9 mouse cellular contexts compared by ENCODE assay signal in the genomic region with DNA sequence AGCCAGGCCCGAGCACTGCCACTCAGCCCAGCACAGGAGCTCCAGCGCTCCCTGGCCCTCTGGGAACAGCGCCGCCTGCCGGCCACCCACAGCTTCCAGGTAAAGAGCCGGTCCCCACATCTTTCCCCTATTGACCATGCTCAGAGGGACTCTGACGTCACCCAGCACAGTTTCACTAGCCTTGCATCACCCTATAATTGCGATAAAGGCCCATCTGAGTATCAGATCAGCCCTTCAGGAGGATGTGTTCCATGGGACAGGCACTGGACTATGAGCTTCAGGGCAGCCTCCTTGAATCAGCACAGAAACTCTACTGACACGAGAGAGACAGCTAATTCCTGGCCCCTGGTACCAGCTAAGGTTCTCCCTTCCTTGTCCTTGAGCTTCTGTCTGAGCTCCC. TPM values are rescaled to one million over a fixed set of nuclear protein-coding genes. Genes with fewer than 3 reads are reported as not detected.
DNase-seq lines count a peak whose midpoint lies in the region; ATAC-seq and TF ChIP-seq lines count a peak whose summit lies in the region.
"Had no signal": no experiment of that assay in that cellular context is flagged by ENCODE, and none has a peak within 500 bp of the region (broad histone marks: within the 10 kb centered on the region; RNA-seq: fewer than 3 reads in every experiment).

No protein-coding gene starts in this region.

- no peak overlapping the region for H3K4me3 ChIP-seq in ES-Bruce4 (ENCODE audit: low read depth, low read length)
- 0 out of 2 replicates have a peak overlapping the region, but pooled peaks have one; percentile 1 for H3K4me3 ChIP-seq in embryonic facial prominence, embryonic 12.5 days
- no peak overlapping the region for H3K4me3 ChIP-seq in lung, adult 2 months (replicated peaks; ENCODE audit: extremely low read depth, low read depth, low read length)
- H3K4me3 ChIP-seq: heart, embryonic 15.5 days; neural tube, embryonic 13.5 days had no signal

- H3K4me2 ChIP-seq in embryonic facial prominence, embryonic 12.5 days (replicated peaks) = no peak overlapping the region
- H3K4me2 ChIP-seq: heart, embryonic 15.5 days; neural tube, embryonic 13.5 days had no signal

- H3K9ac ChIP-seq in ES-Bruce4 (ENCODE audit: low read depth, poor library complexity, severe bottlenecking) = no peak overlapping the region
- H3K9ac ChIP-seq in embryonic facial prominence, embryonic 12.5 days = no peak overlapping the region
- H3K9ac ChIP-seq: heart, embryonic 15.5 days; neural tube, embryonic 13.5 days had no signal

- peak; percentile 89 for TF ChIP-seq CTCF in ES-Bruce4 (IDR thresholded peaks at IDR 0.05; ENCODE audit: low read depth, low read length)
- peak; percentile 54 for TF ChIP-seq CTCF in lung, adult 2 months (IDR thresholded peaks at IDR 0.05; ENCODE audit: insufficient read depth, low read length)

- H3K4me1 ChIP-seq in ES-Bruce4 (ENCODE audit: control insufficient read depth, insufficient read depth, low read length) = peaks cover 11% of the 10 kb centered on the region
- H3K4me1 ChIP-seq in embryonic facial prominence, embryonic 12.5 days = peaks cover 49% of the 10 kb centered on the region
- H3K4me1 ChIP-seq in lung, adult 2 months (ENCODE audit: control insufficient read depth, insufficient read depth, low read length) = peaks cover 10% of the 10 kb centered on the region

- H3K9me3 ChIP-seq in ES-Bruce4 (replicated peaks; ENCODE audit: control insufficient read depth, insufficient read depth, low read length, poor library complexity, severe bottlenecking) = no peaks in the 10 kb centered on the region
- H3K9me3 ChIP-seq in embryonic facial prominence, embryonic 12.5 days = no peaks in the 10 kb centered on the region
- H3K9me3 ChIP-seq: heart, embryonic 15.5 days; neural tube, embryonic 13.5 days had no signal

- no peak overlapping the region for H3K27ac ChIP-seq in ES-Bruce4 (ENCODE audit: insufficient read depth, low read length)
- no peak overlapping the region for H3K27ac ChIP-seq in embryonic facial prominence, embryonic 12.5 days
- H3K27ac ChIP-seq: heart, embryonic 15.5 days; neural tube, embryonic 13.5 days had no signal

- H3K36me3 ChIP-seq in ES-Bruce4 (ENCODE audit: control insufficient read depth, insufficient read depth, low read length, poor library complexity, severe bottlenecking) = no peaks in the 10 kb centered on the region
- peaks cover 8% of the 10 kb centered on the region; the same call in 1 of the 2 replicates for H3K36me3 ChIP-seq in embryonic facial prominence, embryonic 12.5 days

- ATAC-seq in embryonic facial prominence, embryonic 12.5 days (ENCODE audit: insufficient number of reproducible peaks, insufficient read depth, low FRiP score, low TSS enrichment) = no peak

- 14% methylated on average over 9 of the region's 9 CpGs for WGBS in embryonic facial prominence, embryonic 12.5 days
- 47% methylated on average over 9 of the region's 9 CpGs for WGBS in lung, adult 2 months

- no peaks in the 10 kb centered on the region for H3K27me3 ChIP-seq in ES-Bruce4 (ENCODE audit: control insufficient read depth, insufficient read depth, low read length, poor library complexity, severe bottlenecking)
- H3K27me3 ChIP-seq in embryonic facial prominence, embryonic 12.5 days = peaks cover 47% of the 10 kb centered on the region

- DNase-seq in layer of hippocampus, postnatal 25 days (ENCODE audit: extremely low spot score in 1 of 2, low spot score in 1 of 2) = peak; percentile 41 to 70
- no peak for DNase-seq in layer of hippocampus, postnatal 14 days (ENCODE audit: low spot score in 2 of 2)
- DNase-seq in adrenal gland, adult 2 months = peak; percentile 55
- DNase-seq in lung, adult 2 months = peak; percentile 57
- peak; percentile 82 for DNase-seq in thymus, postnatal 4 days

- no peak for TF ChIP-seq EP300 in ES-Bruce4 (IDR thresholded peaks at IDR 0.05; ENCODE audit: insufficient read depth, low read depth, low read length)

- no peak for TF ChIP-seq POLR2A in ES-Bruce4 (IDR thresholded peaks at IDR 0.05; ENCODE audit: insufficient read depth, low read length)
- TF ChIP-seq POLR2A in lung, adult 2 months (IDR thresholded peaks at IDR 0.05; ENCODE audit: borderline replicate concordance, extremely low read depth, low read depth, low read length) = no peak

RNA-seq across cellular contexts. Expression of gene Rin1, which starts 3.6 kb away (rescaled TPM):
- 100 to 1,000 TPM; 109 to 114 TPM for total RNA-seq in layer of hippocampus, postnatal 25 days (2021)
- 10 to 100 TPM; 68.7 to 72.6 TPM for total RNA-seq in layer of hippocampus, postnatal 14 days (2021)
- polyA plus RNA-seq in ES-Bruce4 (2011; ENCODE audit: insufficient read depth, insufficient read length, low read depth, missing spikeins) = 19.2 and 22.7 TPM in 2 replicates
- 1 to 10 TPM; 3.1 to 9.6 TPM for total RNA-seq in adrenal gland, adult 2 months (2021)
- 8.8 and 11.6 TPM in 2 replicates for polyA plus RNA-seq in adrenal gland, adult 2 months (2012; rRNA removed)
- polyA plus RNA-seq in embryonic facial prominence, embryonic 12.5 days (2016; fragmentation: Nextera tagmentation; extraction: Ambion mirVana) = 1.8 and 2.4 TPM in 2 replicates
- 10.2 and 10.4 TPM in 2 replicates for polyA plus RNA-seq in lung, adult 2 months (2012; rRNA removed)

RNA-seq across cellular contexts. Expression of gene Brms1, which starts 12.8 kb away (rescaled TPM):
- 10 to 100 TPM; 19.2 to 21.4 TPM for total RNA-seq in layer of hippocampus, postnatal 25 days (2021)
- total RNA-seq in layer of hippocampus, postnatal 14 days (2021) = 10 to 100 TPM; 10.8 to 12.9 TPM
- 22.3 and 24.0 TPM in 2 replicates for polyA plus RNA-seq in ES-Bruce4 (2011; ENCODE audit: insufficient read depth, insufficient read length, low read depth, missing spikeins)
- 10 to 100 TPM; 28.5 to 28.8 TPM for total RNA-seq in adrenal gland, adult 2 months (2021)
- polyA plus RNA-seq in adrenal gland, adult 2 months (2012; rRNA removed) = 30.3 and 36.2 TPM in 2 replicates
- 38.4 and 45.4 TPM in 2 replicates for polyA plus RNA-seq in embryonic facial prominence, embryonic 12.5 days (2016; fragmentation: Nextera tagmentation; extraction: Ambion mirVana)
- 36.3 and 40.4 TPM in 2 replicates for polyA plus RNA-seq in lung, adult 2 months (2012; rRNA removed)

RNA-seq across cellular contexts. Expression of gene Cd248, which starts 14.0 kb away (rescaled TPM):
- total RNA-seq in layer of hippocampus, postnatal 25 days (2021) = 1 to 10 TPM; 4.3 to 5.1 TPM
- total RNA-seq in layer of hippocampus, postnatal 14 days (2021) = 1 to 10 TPM; 6.5 to 7.7 TPM
- 3.1 and 3.7 TPM in 2 replicates for polyA plus RNA-seq in ES-Bruce4 (2011; ENCODE audit: insufficient read depth, insufficient read length, low read depth, missing spikeins)
- total RNA-seq in adrenal gland, adult 2 months (2021) = 10 to 100 TPM; 10.4 to 19.8 TPM
- 23.4 and 24.1 TPM in 2 replicates for polyA plus RNA-seq in adrenal gland, adult 2 months (2012; rRNA removed)
- polyA plus RNA-seq in embryonic facial prominence, embryonic 12.5 days (2016; fragmentation: Nextera tagmentation; extraction: Ambion mirVana) = 54.4 and 64.3 TPM in 2 replicates
- polyA plus RNA-seq in lung, adult 2 months (2012; rRNA removed) = 20.9 and 22.6 TPM in 2 replicates

RNA-seq across cellular contexts. Expression of gene AC124502.3, which starts 15.2 kb away (rescaled TPM):
- total RNA-seq in layer of hippocampus, postnatal 25 days (2021) = 1 to 10 TPM; 5.0 to 5.3 TPM
- 10 to 100 TPM in 1 of 2 experiments, 1 to 10 TPM in 1; 5.9 to 10.6 TPM for total RNA-seq in layer of hippocampus, postnatal 14 days (2021)
- polyA plus RNA-seq in ES-Bruce4 (2011; ENCODE audit: insufficient read depth, insufficient read length, low read depth, missing spikeins) = not detected in 2 replicates
- 1 to 10 TPM; 1.6 to 2.6 TPM for total RNA-seq in adrenal gland, adult 2 months (2021)
- polyA plus RNA-seq in adrenal gland, adult 2 months (2012; rRNA removed) = 0.55 and 0.89 TPM in 2 replicates
- 3.5 and 4.7 TPM in 2 replicates for polyA plus RNA-seq in embryonic facial prominence, embryonic 12.5 days (2016; fragmentation: Nextera tagmentation; extraction: Ambion mirVana)
- polyA plus RNA-seq in lung, adult 2 months (2012; rRNA removed) = 0.58 and 0.78 TPM in 2 replicates

RNA-seq across cellular contexts. Expression of gene B4gat1, which starts 15.3 kb away (rescaled TPM):
- 100 to 1,000 TPM; 131 to 132 TPM for total RNA-seq in layer of hippocampus, postnatal 25 days (2021)
- 100 to 1,000 TPM; 124 to 127 TPM for total RNA-seq in layer of hippocampus, postnatal 14 days (2021)
- 8.9 and 10.9 TPM in 2 replicates for polyA plus RNA-seq in ES-Bruce4 (2011; ENCODE audit: insufficient read depth, insufficient read length, low read depth, missing spikeins)
- total RNA-seq in adrenal gland, adult 2 months (2021) = 10 to 100 TPM; 27.8 to 44.9 TPM
- polyA plus RNA-seq in adrenal gland, adult 2 months (2012; rRNA removed) = 49.9 and 51.8 TPM in 2 replicates
- 46.4 and 48.1 TPM in 2 replicates for polyA plus RNA-seq in embryonic facial prominence, embryonic 12.5 days (2016; fragmentation: Nextera tagmentation; extraction: Ambion mirVana)
- polyA plus RNA-seq in lung, adult 2 months (2012; rRNA removed) = 38.0 and 38.7 TPM in 2 replicates

Comparison
In these comparisons a context has a peak if more than half of its experiments do, and no peak if none do; other contexts are left out.
1. DNase-seq: peak in layer of hippocampus, postnatal 25 days (2 of 2), adrenal gland, adult 2 months (single experiment), lung, adult 2 months (single experiment) and thymus, postnatal 4 days (single experiment); none in layer of hippocampus, postnatal 14 days (0 of 2).